Mouse (Mus musculus) 3T3-L1 (cell line): ENCODE results near the gene Slbp.

Source experiments
- DNase-seq: peaks from one replicate; pipeline ENCODE4 v3.0.0-alpha.2; 2015; ENCODE audit warnings: low read depth, low spot score

The Slbp gene

GRCm38 (mm10) chr5:33681611-33682388, 29.4 kb upstream of the Slbp start:
- DNase-seq = no peak

GRCm38 (mm10) chr5:33681044-33681443, 28.7 kb upstream of the Slbp start:
- DNase-seq = no peak

DNA sequence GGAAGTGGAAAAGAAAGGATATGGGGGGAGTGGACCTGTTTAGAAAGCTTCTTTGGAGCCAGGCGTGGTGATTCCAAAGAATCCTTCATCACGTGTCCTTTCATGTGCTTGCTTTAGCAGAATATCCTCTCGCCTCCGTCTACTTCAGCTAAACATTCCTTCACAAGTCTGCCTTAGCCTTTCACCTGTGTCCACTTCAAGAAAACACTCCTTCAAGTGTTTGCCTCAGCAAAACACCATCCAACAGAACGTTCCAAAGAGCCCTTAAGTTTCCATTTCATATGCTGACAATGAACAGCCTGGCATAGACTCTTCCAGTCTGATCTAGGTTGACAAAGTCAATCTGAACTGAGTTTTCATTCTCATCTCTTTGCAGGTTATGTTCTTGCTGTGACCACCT, 25.9 kb upstream of the Slbp start:
- no peak for DNase-seq

DNA sequence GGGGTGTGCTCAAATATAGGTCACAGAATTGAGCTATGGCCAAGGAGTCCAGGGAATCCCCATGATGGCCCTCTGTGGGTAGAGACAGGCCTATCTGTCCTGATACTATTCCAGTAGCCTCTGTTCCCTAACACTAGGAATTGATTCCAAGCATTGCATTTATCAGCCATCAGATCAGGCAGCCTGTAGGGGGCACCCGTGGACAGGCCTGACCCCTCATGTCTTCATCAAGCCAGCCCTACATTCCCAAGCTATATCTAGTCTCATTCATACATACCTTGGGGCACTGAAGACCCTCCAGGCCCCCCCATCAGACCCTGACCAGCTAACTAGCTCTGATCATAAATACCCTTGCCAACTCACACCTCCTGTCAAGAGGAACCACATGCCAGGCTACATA, 23.6 kb upstream of the Slbp start:
- peak; percentile 73 for DNase-seq

DNA sequence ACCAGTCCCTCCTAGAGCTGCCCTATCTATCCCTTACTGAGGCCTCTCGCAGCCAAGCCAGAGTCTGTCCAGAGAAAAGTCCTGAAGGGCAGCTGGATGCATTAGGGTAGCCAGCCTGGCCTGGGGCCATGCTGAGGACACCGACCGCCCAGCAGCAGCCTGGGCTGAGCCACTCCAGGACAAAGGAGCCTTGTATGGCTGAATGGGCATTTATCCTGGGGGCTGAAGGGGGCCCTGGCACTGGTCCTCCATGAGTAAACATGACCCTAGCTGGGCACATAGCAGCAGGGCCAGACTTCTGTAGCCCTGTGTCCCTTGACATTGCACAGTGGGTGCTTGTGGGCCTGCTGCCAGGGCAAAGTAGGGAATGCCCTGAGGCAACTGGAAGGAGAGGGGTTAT, 22.1 kb upstream of the Slbp start:
- DNase-seq = peak; percentile 44

DNA sequence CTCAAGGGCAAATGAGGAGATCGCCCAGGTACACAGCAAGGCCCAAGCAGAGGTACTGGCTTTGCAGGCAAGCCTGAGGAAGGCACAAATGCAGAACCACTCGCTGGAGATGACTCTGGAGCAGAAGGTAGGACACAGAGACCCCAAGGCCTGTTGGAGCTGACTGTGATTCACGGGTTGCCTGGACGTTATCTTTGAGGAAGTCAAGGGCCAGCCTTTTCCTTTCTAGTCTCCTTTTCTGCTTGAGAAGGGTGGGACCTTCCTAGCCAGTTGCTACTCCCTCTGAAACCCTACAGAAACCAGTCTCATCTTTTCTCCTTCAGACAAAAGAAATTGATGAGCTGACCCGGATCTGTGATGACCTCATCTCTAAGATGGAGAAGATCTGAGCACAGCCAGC, 19.3 kb upstream of the Slbp start:
- DNase-seq = no peak

- DNase-seq = peak; percentile 73
Observed at GRCm38 (mm10) chr5:33668223-33668622, 15.8 kb upstream of the Slbp start.

- no peak for DNase-seq
Observed at GRCm38 (mm10) chr5:33658664-33659050, 6.3 kb upstream of the Slbp start.

GRCm38 (mm10) chr5:33657787-33658663, 5.7 kb upstream of the Slbp start, which contains the start of the genes Tacc3 and Tmem129:
Tacc3 (plus strand) TSS chr5:33658128.
Tmem129 (minus strand) TSS chr5:33658416.
- peak; percentile 100 for DNase-seq

- DNase-seq = peak; percentile 78
Observed at GRCm38 (mm10) chr5:33657251-33657786, 4.9 kb upstream of the Slbp start.

- DNase-seq = no peak
Observed at GRCm38 (mm10) chr5:33656739-33657138, 4.4 kb upstream of the Slbp start.

DNA sequence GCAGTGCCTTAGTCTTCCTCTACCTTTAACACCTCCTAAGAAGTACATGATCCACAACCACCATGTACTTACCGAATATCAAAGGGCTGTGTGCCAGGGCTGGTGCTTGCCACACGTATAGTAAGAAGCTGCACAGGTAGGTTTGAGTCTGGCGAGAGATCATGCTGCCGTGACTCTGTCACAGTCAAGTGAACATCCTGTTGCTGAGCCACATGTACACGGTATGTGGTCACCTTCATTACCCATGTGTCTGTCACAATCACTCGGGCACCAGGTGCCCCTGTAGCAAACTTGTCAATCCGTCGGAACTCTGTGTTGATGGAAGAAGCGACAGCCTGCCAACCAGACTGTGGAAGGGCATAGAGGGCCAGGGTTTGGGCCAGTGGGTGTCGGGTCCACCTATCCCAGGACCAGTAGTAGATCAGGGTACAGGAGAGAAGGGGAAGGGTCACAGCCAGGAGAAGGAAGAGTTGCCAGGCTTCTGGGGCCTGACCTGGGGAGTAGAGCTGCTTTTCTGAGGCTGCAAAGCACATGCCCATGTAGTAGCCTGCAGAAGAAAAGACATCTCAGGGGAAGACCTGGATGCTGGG, 3.0 kb upstream of the Slbp start:
- DNase-seq = no peak

DNA sequence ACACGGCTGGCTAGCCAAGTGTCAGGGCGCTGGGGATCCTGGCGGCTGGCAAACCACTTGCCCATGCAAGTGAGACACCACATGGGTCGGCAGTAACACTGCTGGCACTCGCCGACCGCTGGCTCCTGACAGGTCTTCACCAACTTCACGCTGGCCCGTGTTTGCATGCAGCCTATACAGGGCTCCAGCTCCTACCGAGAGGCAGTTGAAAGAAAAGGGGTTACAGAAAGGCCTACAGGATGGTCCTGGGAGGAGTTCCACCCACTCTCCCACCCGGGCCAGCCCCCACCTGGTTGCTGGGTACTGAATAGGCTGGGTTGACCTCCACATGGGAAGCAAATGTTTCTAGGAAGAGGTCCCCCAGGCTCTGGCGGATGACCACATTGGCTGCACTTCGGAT, 2.0 kb upstream of the Slbp start:
- DNase-seq = no peak

DNA sequence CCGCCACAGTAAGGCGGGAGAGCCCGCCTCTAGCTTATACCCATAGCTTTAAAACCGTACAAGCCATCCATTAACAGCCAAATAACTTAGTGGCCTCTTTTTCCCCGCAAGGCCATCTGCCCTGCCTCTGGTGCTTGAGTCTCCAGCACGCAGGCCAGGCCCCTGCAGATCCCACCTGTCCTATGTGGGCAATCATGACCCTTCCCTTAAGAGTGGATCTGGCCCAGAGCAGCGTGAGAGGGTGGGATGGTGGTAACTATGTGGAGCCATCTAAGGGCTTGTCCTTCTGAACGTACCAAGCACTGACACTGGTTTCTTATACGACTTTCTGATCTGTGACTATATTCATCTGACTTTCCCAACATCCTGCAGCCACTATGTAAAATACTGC, 404 bp upstream of the Slbp start:
- DNase-seq = no peak

DNA sequence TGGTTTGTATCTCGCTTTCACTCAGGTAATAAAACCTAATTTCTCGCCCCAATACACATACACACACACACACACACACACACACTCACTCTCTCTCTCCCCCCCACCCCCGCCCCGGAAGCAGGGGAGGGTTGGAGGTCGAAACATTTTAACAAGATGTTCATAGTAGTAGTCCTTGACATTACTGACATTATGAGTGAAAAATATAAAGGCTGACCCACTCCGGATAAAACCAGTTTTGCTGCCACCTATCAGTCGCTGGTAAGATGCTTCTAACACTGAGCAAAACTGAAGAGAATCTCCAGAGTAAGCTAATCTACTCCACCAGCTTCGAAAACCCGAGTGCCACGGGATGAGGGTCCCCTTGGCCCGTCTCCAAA, 843 bp downstream of the Slbp start:
- no peak for DNase-seq

- no peak for DNase-seq
Observed at GRCm38 (mm10) chr5:33651017-33651416, 1.4 kb downstream of the Slbp start.

GRCm38 (mm10) chr5:33640652-33641051, 11.7 kb downstream of the Slbp start:
- DNase-seq = peak; percentile 81

- peak; percentile 20 for DNase-seq
Observed at GRCm38 (mm10) chr5:33638826-33639225, 13.5 kb downstream of the Slbp start.

DNA sequence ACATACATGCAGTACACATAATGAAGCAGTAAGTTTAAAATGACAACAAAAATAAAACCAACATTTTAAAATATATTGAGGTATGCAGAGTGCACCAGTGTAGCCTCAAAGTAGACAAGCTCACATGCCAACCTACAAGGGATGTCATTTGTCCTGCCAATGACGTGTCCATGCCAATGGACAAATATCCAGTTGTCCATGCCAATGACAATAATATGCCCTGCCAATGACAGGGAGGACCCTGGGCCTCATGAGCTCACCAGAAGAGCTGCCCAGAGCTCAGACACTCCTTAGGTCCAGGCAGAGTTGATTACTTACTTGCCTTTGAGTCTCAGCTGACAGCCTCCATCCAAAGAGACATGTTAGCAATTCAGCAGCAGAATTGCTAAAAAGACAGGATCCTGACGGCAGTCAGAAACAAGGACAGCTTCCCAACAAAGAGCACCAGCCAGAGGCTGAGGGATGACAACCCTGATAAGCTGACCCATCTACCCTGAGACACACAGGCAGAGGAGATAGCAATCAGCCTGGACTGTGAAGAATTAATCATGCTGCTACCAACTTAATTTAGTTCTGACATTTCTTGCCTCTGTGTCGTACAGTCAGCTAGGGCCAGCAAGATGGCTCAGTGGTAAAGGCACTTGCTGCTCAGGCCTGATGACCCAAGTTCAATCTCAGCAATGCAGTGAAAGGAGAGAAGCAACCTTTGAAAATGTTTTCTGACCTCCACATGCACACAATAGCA, 14.6 kb downstream of the Slbp start:
- no peak for DNase-seq

DNA sequence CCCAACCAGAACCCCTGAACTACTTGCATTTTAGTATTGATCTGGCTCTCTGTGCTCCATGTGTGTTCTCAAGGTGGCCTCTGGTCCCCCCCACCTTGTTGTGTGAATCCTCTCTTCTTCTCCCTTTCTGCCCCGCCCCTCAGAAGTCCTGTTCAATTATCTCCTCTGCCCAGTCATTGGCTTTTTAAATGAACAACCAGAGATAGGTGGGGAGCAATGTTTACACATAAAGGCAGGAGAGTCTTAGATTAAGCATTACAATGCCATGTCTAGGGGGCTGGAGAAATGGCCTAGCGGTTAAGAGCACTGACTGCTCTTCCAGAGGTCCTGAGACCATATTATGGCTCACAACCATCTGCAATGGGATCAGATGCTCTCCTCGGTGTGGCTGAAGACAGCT, 17.0 kb downstream of the Slbp start:
- no peak for DNase-seq

GRCm38 (mm10) chr5:33632526-33632925, 19.8 kb downstream of the Slbp start:
- no peak for DNase-seq
